Mouse (Mus musculus) kidney, postnatal 10 days (tissue): ENCODE data around the gene Ppp1r16b.

Experiments
- DNase-seq: peaks from one replicate; pipeline ENCODE4 v3.0.0; 2021; ENCODE audit warnings: mixed read lengths

The Ppp1r16b gene

DNA sequence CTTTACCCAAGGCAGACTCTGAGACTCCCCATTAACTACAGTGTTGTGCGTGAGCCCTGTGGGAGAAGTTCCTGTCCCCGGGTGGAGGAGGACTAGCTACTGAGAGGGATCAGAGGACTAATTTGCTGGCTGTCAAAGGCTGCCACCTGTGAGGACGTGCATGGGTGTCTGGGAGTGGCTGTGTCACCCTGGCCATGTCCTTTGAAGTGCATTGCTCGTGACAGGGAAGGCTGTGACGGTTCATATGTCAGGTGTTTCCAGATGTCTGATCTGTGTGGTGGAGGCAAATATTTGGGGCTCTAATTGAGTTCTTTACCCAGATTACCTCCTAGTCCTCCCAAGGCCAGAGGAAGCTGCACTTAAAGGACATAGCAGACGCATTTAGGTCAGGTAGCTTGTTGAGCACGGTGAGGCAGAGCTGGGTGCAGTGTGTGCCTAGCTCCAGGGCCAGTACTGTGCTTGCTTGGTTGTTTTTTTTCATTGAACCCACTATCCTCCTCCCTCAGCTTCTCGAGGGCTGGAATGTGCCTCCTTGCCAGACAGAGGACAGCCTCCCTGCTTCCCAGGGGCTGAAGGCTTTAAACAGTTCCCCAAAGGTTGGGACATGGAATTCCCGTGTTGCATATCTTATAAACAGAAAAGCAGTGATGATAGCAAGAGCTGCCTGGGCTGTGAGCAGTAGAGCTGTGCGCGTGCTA is 106.0 kb downstream of the Ppp1r16b start:
- DNase-seq = no peak

DNA sequence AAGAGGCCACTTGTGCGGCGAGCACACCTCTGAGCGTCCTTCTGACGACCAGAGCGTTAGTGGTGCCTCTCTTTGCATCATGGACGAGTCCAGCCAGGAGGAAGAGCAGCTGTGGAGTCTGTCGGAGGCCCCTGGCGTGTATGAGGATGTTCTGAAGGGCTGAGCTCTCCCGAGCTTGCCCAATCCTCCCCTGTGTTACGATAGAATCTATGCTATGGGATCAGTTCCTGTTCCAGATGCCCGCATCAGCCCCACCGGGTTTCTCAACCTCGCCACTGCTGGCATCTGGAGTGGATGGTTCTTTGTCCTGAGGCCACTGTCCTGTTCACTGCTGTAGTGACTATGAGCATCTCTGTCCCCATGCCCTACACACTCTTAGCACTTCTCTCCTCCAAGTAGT is 107.6 kb downstream of the Ppp1r16b start:
- DNase-seq = no peak

DNA sequence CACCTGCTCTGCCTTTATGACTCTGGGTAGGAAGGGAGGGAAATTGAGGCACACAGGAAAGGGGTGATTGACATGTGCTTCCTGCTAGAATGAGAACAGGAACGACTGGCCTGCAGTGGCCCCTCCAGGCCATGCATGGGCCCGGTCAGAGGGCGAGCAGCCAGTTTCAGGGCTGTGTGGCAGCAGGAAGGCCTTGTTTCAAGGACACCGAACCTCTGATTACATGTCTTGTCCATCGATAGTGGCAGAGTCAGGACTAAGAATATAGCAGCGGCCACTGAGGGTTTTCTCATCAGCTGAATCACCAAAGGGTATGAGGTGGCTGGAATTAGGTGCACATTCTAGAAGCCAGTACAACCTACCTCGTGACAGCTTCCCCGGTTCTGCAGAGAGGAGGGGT is 109.7 kb downstream of the Ppp1r16b start:
- no peak for DNase-seq

DNA sequence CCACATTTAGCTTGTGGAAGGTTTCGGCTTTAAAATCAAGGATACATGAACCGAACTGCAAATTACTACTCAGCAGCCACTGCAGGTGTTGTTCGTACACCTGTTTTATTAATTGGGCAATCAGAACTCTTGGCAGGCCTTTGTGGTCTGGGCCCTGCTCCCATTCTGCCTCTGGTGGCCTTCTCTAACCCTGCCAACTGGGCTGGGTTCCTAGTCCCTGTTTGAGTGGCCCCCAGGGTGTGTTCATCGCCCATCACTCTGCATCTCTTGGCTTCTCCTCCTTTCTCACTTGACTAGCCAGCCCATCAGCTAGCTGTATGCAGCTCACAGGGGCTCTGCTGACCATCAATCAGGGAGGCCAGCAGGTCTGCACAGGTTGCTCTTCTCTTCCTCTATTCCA is 111.5 kb downstream of the Ppp1r16b start:
- no peak for DNase-seq

DNA sequence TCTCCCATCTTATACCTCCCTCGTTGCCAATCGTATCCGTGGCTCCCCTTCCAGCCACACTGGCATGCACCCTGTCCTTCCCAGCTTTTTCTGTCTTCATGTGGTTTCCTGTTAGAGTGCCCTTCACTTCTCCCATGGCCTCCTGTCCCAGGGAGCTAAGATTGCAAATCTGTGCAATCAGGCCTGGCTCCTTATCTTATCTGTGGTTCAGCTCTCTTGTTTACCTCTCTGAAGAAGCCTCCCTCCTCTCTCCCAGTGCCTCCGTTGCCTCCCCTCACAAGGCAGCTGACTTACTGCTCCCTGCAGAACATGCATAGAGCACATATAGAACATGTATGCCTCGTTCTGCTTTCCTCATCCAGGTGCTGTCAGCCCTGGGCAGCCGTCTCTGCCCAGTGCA is 112.3 kb downstream of the Ppp1r16b start:
- DNase-seq = no peak

DNA sequence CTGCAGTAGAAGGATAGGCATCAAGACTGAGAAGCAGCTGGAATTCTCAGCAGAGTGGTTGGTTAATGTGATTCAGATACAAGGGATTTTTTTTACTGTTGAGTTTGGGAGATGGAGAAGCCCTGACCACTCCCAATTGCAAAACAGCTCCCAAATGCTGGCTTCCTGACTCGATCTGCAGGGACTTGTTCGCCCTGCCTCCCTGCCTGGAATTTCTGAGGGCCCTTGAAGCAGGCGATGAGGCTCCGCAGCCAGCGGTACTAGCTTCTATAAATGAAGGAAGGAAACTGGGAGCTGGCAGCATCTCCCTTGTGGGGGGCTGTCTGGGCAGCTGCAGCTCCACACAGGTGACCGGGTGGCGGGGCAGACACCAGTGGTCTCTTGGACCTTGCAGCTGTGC is 113.2 kb downstream of the Ppp1r16b start:
- no peak for DNase-seq

DNA sequence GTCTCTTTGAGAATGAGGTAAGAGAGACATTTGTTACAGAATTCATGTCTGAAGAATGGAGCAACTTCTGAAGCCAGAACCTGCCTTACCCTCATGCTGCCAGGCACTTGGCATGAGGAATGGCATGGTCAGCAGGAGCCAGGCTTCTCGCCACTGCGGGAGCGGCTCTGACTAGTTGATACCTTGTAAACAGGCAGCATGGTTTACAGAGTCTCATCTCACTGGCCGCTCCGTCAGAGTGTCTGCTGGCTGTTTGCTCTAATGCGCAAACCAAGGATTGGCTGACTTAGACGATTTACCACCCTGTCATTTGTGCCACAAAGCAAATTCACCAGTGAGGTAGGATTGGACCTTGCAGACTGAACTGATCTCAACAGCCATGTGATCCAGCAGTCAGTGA is 115.9 kb downstream of the Ppp1r16b start:
- no peak for DNase-seq

DNA sequence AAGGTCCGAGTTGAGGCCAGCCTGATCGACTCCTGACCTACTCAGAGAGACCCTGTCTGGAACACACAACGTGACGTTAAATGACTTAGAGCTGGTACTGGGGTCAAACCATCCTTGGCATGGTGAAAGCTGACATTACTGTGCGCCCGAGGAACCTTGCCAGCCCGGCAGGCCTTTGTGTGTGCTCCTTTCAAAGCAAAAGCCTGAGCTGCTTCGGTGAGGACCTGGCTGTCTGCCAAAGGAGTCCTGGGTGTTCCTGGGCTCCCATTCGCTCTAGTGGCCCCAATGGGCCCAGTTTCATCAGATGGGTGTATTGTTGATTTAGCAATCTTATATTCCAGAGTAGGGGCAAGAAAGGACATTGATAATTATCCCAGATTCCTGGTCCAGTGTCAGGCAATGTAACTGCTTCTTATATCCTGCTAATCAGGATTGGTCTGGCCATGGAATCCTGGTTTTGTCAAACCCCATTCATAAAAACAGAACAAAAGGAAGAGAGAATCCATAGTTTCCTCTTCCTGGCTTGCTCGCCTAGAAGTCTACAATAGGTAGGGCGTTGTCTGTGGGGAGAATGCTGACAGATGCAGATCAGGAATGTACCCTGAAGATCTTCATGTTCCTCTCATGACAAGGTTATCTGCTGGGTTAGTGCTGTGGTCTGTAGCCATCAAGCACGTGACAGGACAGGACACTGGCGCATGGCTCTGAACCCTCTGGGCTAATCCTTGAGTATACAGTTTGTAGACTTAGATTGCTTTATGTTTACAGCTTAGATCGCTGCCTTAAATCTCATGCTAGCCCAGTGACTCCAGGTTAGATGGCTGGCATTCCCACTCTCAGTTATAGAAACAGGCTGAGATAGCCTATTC is 122.0 kb downstream of the Ppp1r16b start:
- peak; percentile 43 for DNase-seq

DNA sequence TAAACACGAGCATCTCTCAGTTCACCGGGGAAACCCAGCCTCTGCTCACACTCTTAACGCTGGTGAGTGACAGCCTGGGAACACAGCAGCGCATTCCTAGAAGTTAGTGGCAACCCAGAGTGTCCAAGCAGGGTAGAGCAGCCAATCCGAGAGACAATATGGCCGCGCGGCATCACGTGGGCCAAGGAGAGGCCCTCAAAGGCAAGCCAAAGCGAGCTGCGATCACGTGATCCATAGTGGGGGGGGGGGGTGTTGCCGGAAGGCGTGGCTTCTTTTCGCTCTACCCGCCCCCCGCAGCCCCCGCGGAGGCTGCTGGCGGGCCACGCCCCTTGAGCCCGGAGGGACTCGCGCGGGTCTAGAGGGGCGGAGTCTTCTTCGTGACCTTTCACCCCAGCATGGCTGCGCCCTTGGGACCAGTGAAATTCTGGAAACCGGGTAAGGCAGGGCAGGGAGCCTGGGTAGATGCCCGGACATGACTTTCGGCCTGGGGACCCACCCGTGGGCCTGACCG is 129.4 kb downstream of the Ppp1r16b start, which contains the start of gene Dhx35:
TSS of gene Dhx35 (plus strand) at position 314 of the 511 bp plus-strand sequence.
- DNase-seq = peak; percentile 96

DNA sequence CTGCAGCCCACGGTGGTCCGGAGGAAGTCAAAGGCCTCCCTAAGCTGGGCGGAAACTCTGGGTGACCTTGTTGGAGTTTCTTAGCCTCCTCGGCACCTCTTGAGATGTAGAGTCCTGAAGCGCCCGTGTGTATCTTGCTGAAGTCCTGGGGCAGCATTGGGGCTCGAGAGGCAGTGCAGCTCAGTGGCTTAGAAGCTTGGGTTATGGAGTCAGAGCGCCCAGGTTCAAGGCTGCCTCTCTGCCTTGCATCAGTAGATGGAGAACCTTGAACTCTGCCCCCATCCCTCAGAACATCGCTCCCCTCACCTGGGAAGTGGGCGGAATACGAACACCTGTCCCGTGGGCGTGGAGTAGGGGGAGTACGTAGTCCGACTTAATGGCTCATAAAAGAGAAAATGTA is 129.8 kb downstream of the Ppp1r16b start:
- no peak for DNase-seq

DNA sequence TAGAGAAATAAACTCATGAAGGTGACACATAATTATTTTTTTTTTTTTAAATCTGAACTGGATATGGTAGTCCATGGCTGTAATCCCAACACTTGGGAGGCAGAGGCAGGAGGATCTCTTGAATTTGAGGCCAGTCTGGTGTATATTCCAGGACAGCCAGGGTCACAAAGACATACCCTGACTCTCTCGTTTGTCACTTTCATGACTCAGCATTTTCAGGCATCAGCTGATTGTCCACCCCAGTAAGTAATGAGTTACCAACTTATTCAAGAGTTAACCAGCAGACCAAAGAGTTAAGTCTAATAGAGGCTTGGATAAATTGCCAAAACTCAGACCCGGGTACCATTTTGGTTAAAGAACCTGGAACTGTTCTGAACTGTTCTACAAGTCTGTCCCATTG is 130.7 kb downstream of the Ppp1r16b start:
- DNase-seq = no peak

DNA sequence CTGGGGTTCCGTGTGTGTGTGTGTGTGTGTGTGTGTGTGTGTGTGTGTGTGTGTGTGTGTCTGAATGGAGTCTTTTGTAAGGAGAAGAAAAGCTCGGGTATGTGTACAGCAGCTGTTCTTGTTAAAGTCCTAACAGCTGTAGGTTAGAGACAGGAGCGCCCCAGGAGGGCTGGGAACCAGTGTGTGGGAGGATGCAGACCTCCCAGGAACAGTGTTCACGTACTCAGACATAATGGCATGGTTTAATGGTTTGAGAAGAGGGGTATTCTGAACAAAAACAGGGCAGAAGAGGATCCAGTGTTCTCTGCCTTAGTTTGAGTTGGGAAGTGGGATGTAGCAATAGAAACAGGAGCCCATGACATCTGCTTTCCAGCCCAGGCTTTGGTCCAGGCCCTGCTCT is 134.1 kb downstream of the Ppp1r16b start:
- DNase-seq = no peak

DNA sequence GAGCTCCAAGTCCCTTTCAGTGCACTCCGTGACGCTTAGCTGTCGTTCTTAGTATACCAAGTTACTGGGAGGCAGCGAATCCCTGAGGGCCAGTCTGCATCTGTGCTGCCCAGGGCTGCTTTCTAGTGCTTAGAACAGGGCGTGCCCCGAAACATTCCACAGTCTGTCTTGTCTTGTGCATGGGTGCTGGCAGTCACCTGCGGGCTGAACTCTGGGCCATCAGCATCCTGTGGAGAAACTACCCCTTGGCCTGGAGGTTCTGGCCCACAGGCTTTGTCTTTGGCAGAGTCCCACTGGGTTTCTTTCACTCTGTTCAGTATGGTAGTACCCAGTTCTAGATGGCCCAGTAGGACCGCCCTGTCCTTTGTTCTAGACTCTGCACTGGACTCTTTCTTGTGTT is 135.6 kb downstream of the Ppp1r16b start:
- no peak for DNase-seq

DNA sequence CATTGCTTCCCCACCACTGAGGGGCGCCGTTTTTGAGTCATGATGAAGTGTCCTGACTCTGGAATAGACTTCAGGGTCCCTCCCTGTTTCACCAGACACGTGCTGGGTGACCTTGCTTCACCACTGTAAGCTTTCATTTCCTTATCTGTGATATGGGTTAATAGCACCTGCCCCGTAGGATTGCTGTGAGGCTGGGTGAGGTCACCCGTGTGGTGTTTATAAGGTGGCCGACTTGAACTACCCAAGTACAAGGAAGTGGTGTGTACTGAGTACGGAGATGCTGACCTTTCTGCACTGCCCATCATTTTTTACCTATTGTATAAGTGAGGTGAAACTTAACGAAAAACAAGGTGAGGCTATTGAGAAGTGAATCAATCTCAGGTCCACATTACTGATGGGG is 138.4 kb downstream of the Ppp1r16b start:
- no peak for DNase-seq

DNA sequence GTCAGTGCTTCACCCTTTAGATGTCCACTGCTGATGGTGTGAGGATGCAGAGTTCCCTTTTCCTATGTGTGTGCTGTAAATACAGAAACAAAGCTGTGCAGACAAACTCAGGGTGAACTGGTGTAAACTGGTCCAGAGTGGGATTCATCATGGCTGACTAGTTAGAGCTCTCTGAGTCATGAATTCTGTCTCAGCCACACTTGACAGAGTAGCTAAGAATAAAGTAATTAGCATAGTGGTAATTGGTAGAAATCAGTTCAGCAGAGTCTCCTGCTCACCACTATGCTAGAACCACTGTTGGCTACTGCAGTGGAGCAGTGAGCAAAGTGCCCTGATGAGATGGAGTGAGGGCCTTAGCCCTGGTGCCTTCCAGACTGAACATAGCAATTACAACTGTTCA is 150.5 kb downstream of the Ppp1r16b start:
- no peak for DNase-seq
